Mouse (Mus musculus) liver, adult 2 months (tissue): Measurements from ENCODE around the gene Vps13c.

Experiments
- CTCF ChIP-seq: fragments of 200-500 bp; IDR thresholded peaks from 2 replicates; pipeline ENCODE4 v1.5.1; 2011; ENCODE audit warnings: low read depth, low read length, control low read depth
- POLR2A ChIP-seq: fragments of 200-500 bp; IDR thresholded peaks from 2 replicates; pipeline ENCODE4 v1.6.1; 2011; ENCODE audit warnings: low read length, control low read depth; ENCODE audit not compliant: insufficient read depth; ENCODE audit errors: extremely low read depth

GRCm38 (mm10) chr9:67874522-67875222 is 34.5 kb downstream of the Vps13c start:
- TF ChIP-seq CTCF (no peak), POLR2A (no peak)
